Mouse (Mus musculus): ENCODE results near the gene Prr30. TPM values are rescaled to one million over a fixed set of nuclear protein-coding genes. Genes with fewer than 3 reads are reported as not detected.

Gene Prr30
- polyA plus RNA-seq (2014; fragmentation: Illumina TruSeq; extraction: RNeasy Lipid Tissue Mini Kit (QIAGEN cat#74804); ENCODE audit: low replicate concordance): not detected

DNA sequence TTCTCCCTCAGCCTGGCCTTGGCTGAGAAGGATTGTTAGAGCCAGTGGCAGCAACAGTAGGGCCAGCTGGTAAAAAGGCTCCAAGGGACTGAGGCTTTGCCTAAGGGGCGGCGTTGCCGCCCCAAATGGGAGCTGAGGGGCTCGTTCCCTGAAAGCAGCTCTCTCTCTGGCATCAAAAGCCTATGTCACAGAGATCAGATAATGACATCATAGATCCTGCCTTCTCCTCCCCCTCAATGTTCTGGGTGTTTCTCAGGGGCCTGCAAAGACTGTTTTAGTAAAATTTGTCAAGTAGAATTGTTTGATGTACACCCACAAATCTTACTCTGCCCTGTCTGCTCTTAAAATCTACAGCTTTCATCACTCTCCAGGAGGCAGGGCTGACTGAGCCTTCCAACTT, at the start of gene Prr30:
Gene Prr30, minus strand, starts transcription at position 101 of the 400 bp plus-strand sequence.

All from small intestine, adult 10 weeks (tissue).